Mouse (Mus musculus) hematopoietic multipotent progenitor cell, adult 10-12 weeks (in vitro differentiated cells): ENCODE results near the gene Gm4894. TPM values are rescaled to one million over a fixed set of nuclear protein-coding genes. Genes with fewer than 3 reads are reported as not detected.

Experiments
- polyA plus RNA-seq: library from polyadenylated mRNA; stranded (reverse); fragments of >175 nt; gene quantifications from 2 replicates; pipeline ENCODE4 v1.2.3, GENCODE M21; 2012; ENCODE audit warnings: low replicate concordance

Gene Gm4894
- not detected in 2 replicates for polyA plus RNA-seq

GRCm38 (mm10) chr9:49250231-49250630, at the start of gene Gm4894:
TSS of gene Gm4894 (plus strand) at chr9:49250531.

Other genes starting within 250 kb of the Gm4894 start
- gene Zw10, start 194.9 kb upstream of the Gm4894 start, polyA plus RNA-seq, result 3.5 and 3.8 TPM in 2 replicates
- not detected in 2 replicates for gene Tmprss5, start 169.3 kb upstream of the Gm4894 start, polyA plus RNA-seq
- 0.06 and 0.41 TPM in 2 replicates for gene Drd2, start 90.1 kb downstream of the Gm4894 start, polyA plus RNA-seq
- not detected in 2 replicates for gene Ankk1, start 176.5 kb downstream of the Gm4894 start, polyA plus RNA-seq
- 0.13 TPM in 1 of 2 replicates, not detected in the other for gene Ttc12, start 235.7 kb downstream of the Gm4894 start, polyA plus RNA-seq